Mouse (Mus musculus): ENCODE results near the gene Erbb2.

GRCm38 (mm10) chr11:98476434-98476807 is 64.2 kb downstream of the Erbb2 start:
- TF ChIP-seq CTCF (conservative IDR thresholded peaks at IDR 0.05; ENCODE audit: low read length): no peak
- no peak for TF ChIP-seq POU5F1 (IDR thresholded peaks at IDR 0.05; ENCODE audit: borderline replicate concordance, low read length)
- TF ChIP-seq NANOG (IDR thresholded peaks at IDR 0.05; ENCODE audit: borderline replicate concordance, low read length): no peak
